Mouse (Mus musculus) left cerebral cortex, postnatal 14 days (tissue): Measurements from ENCODE around the gene Dnajc3. TPM values are rescaled to one million over a fixed set of nuclear protein-coding genes. Genes with fewer than 3 reads are reported as not detected.
"Not testable (repeated sequence)": the region's sequence is repeated elsewhere in the genome, so short reads cannot be mapped to it uniquely, and the experiment has no call there.

Experiments
- DNase-seq, 2 experiments: peaks; one replicate each; pipeline ENCODE4 v3.0.0; 2021 to 2022; ENCODE audit warnings: low spot score in 2 of 2, mixed read lengths in 1 of 2
- intact Hi-C: fragments of 180-260 bp; cut with DNase I; formaldehyde crosslinking; loops from one replicate; pipeline ENCODE4 v1.15.1; 2025
- total RNA-seq, 2 experiments: library from RNA; stranded (reverse); gene quantifications; 2 replicates each; pipeline ENCODE4 v1.2.3; 2021

The Dnajc3 gene
- total RNA-seq, 2 experiments from 2014 or later, result 31.9 to 35.4 TPM

DNA sequence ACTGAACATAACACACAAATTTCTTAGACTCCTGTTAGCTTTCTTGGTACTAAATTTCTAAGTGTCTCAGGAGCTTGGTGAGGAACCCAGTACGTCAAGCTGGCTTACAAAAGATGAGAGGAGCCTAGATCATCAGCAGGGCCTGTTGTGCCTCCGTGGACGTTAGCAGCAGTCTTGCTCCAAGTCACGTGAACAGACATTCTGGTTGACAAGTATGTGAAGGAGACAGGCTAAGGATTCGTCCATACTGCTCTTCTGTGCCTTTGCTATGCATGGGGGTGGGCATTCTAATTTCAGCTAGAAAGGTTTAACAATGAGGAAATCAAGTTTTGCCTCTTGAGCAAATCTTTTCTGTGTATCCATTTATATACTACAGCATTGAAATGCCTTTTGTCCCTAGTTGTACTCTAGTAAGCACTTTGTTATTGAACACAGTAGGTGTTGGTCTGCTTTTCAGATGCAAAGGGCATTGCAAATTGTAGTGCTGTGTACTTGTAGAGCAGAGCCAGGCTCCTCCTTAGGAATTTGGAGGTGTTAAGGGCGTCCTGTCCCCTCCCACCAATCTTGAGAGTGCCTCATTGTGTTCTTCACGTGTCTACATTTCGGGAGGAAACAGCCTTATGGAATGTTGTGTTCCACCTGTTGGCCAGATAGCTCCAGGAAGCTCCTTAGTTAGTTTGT, 39.5 kb downstream of the Dnajc3 start:
- intact Hi-C loops, result loop anchor here (5.0 kb wide), 1 partner anchor 65 kb away; no protein-coding TSS in a partner anchor
- no peak for DNase-seq

DNA sequence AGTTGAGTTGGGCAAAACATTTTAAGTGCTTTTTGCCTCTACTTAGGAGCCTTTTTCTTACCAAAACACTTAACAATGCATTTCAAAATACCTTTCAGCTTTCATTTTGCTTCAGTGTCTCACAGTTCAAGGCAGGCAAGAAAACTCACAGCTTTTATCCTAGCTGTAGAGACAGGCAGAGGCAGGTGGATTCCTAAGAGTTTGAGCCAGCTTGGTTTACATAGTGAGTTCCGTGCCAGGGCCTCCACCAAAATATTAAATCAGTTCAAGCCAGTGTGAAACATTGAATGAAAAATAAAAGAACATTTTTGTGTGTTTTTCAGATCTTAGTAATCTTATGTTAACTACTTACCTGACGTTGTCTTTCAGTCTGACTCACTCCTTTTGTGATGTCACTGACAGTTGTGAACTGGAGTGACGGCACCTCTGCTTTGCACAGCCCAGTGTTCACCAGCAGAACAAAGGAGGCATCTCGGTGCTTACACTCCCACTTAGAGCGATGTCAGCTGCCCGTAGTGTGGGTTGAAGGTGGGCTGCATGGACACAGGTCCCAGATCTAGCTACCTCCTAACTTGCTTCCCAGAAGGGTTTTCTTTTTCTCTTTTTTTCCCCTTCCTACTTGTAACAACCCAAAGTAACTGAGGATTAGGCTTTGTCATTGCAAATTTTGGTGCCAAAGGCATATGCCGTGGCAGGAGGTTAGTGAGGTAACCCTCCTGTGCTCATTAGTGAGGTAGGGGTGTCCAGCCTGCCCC, 42.0 kb downstream of the Dnajc3 start:
- no peak for DNase-seq
- intact Hi-C loops, result loop anchor here (5.0 kb wide), 1 partner anchor 67 kb away; no protein-coding TSS in a partner anchor

DNA sequence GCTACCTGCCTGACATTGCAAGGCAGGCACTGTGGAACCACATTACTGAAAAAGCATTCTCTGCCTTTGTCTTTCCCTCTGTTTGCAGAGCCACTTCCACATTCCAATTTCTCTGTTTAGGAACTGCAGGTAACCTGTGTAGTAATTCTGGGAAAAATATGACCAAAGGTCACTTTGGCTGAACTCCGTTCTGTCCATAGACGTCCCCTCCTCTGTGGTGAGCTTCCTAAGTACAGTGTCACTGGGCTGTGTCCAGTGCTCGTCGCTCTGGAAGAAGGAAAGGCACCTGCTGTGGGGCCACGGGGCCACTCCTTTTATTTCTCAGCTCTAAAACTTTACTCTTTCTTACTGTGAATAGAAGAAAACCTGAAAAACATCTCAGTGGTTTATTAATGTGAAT, 42.6 kb downstream of the Dnajc3 start:
- DNase-seq, result no peak
- intact Hi-C loops, result no loop called here

DNA sequence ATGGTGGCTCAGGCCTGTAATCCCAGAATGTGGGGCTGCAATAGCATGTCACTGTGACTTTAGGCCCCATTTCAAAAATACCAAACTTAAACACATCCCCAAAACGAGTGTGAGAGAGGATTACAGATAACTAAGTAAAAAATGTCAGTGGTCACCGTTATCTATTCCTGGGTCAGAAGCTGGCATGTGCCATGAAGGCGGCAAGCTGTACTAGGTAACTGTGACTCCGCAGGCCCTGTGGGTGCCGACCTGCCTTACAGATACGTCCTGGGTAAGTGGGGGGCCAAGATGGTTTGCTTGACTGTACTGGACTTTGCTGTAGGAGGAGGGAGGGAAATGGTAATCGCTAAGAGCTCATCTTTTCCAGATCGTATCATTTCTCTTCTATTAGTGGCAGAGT, 43.1 kb downstream of the Dnajc3 start:
- intact Hi-C loops, result no loop called here
- DNase-seq, result no peak

GRCm38 (mm10) chr14:118981711-118982428, 44.1 kb downstream of the Dnajc3 start:
- intact Hi-C loops, DNase-seq: not testable (repeated sequence)

GRCm38 (mm10) chr14:118982429-118983045, 44.8 kb downstream of the Dnajc3 start:
- DNase-seq, result peak in 1 of 2 experiments; percentile 55
- intact Hi-C loops, result not testable (repeated sequence)

GRCm38 (mm10) chr14:118983396-118983795, 45.6 kb downstream of the Dnajc3 start:
- no peak for DNase-seq
- intact Hi-C loops, result no loop called here

DNA sequence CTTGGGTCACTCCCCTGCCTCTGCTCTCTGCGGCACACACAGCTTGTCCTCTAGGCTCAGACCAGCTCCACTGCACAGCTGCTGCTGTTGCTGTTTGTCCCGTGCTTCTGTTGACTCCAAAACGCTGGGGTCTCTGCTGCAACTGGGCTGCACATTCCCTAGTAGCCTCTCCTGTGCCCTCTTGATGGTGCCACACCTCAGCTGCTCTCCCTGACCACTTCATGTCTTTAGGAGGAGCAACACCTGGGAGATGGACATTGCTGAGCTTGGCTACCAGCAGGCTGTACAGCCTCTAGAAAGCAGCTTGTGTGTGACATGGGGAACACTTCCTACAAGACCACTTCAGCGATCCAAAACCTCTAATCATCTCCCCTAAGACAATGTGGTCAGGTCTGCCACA, 46.4 kb downstream of the Dnajc3 start:
- intact Hi-C loops, result no loop called here
- DNase-seq, result no peak

- intact Hi-C loops, result no loop called here
- peak; percentile 73 to 77 for DNase-seq
Observed at GRCm38 (mm10) chr14:118986653-118987522, 49.1 kb downstream of the Dnajc3 start.

DNA sequence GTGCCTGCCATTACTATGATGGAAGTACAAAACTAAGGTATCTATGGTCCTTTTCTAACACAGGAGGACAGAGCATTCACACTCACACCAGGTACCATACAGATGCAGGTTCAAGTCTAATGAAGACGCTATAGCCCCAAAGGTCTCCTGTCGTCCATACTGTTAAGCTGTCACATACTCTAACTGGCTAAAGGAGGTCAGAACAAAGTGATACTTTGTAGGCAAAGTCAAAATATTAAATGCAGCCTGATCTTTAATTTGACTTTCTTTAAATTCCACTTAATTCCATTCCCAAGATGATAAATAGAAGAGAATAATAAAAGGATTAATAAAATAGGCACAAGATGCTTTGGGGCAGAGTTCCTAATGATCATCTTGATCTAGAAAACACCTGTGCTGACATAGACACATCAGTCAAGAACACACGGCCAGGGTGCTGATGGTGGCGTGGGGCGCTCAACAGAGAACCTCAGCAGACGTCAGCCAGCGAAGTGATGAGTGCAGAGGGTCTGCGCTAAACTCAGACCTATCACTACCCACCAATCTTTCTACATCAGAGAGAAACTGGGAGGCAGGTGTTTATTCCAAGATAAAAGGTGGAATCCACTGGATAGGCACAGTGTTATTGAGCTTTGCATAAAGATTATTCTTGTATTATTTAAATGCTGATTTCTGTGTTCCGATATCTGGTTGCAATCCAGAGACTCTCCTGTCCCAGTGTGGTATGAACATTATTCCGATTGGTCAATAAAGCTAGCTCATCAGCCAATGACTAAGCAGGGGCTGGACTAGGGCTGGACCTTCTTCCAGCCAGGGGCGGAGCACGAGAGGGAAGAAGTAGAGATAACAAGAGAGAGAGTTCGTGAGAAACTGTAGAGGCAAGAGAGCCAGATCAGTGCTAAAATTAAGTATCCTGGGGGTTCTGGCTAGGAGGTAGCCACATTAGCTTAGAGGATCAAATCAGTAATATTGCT, 50.0 kb downstream of the Dnajc3 start:
- no peak for DNase-seq
- intact Hi-C loops, result no loop called here

DNA sequence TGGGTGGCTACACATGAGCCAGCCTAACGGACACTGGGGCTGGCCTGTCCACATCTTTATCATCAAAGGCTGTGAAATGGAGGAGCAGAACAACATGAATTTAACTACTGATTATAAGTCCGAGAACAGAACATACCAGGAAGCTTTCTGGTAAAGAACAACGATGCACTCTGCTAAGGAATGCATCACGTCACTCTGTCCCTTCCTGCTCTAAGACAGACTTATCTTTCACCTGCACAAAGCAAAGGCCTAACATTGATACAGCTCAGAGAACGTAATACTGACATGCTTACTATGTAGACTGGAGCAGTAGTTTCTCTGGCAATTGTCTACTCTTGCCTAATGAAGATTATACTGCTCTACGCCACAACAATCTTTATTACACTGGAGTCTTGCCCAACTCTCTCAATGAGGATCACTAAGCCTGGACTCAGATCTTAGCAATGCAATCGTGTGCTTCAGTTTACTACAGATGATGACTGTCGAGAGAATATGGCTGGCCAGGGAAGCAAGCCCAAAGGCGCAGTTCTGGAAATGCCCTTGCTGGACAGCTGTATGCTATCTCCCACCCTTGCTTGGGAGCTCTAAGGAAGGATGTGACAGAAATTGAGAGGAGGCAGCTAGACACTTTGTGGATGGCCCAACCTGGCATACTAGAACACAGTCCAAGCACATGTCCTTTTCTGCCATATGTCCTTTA, 57.6 kb downstream of the Dnajc3 start:
- intact Hi-C loops, result no loop called here
- DNase-seq, result no peak

DNA sequence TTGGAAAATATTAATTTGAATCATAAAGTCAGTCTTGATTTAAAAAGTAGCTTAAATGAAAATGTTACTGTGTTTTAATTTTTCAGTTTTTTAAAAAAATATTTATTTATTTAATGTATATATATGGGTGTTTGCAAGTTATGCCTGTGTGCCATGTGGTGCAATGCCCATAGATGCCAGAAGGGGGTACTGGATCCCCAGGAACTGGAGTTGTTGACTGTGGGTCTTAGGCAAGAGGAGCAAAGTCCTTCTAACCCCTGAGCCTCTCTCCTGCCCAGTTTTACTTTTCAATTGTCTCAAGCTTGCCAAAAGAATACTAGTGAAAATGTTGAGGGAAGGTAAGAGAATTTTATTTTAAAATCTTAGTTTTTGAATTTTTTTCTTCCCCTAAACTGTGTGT, 65.5 kb downstream of the Dnajc3 start:
- intact Hi-C loops, result no loop called here
- no peak for DNase-seq

DNA sequence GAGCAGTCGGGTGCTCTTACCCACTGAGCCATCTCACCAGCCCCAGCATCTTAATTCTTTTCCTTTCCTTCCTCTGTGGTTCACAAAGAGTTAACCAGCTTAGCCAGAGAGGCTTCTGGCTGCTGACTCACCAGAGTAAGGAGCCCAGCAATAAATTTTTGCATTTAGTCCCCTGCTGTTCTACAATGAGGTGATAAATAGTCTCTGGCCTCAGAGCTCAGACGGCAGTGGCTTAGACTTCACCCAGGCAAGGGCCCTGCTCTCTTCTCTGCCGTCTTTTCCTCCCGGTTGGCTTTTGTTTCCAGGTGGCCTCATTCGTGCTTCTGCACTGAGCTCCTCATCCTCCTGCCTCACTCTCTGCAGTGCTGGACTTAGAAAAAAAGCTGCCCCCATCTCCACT, 68.1 kb downstream of the Dnajc3 start:
- intact Hi-C loops, result no loop called here
- no peak for DNase-seq

- peak in 1 of 2 experiments; percentile 44 for DNase-seq
- intact Hi-C loops, result no loop called here
Observed at GRCm38 (mm10) chr14:119006441-119007102, 68.8 kb downstream of the Dnajc3 start.

DNA sequence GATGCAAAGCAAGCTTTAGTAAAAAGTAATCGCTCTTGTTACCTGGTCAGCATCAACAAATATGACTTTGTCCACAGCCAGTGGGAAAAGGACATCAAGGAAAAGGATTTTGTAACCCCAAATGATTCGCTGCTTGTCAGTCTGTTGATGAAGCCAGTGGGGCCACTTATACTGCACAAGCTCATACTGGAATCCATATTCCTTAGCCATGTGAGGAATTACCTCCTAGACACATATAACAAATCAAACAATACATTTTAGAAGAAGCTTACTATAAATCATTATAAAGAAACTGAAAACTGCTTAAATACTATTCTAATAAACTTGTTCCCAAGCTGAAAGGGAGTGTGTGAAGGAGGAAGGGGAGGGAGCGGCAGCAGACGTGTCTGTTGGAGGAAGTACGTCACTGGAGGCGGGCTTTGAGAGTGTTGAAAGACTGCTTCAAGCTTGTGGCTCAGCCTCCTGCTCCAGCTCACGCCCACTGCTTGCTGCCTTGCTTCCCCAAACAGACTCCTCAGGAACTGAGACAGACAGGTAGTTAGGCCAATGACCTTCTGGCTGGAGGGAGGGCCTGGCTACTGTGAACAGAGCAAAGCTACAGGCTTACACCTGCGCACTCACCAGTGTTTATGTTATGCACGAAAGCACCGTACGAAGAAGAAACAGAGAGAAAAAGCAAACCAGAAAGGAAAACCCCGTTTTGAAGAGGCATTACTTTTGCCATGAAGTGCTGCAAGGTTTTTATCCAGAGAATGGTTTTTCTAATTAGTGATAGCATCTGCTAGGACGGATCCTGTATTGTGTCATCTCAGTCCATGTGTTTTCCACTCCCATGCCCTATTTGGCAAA, 69.6 kb downstream of the Dnajc3 start:
- intact Hi-C loops, result no loop called here

DNA sequence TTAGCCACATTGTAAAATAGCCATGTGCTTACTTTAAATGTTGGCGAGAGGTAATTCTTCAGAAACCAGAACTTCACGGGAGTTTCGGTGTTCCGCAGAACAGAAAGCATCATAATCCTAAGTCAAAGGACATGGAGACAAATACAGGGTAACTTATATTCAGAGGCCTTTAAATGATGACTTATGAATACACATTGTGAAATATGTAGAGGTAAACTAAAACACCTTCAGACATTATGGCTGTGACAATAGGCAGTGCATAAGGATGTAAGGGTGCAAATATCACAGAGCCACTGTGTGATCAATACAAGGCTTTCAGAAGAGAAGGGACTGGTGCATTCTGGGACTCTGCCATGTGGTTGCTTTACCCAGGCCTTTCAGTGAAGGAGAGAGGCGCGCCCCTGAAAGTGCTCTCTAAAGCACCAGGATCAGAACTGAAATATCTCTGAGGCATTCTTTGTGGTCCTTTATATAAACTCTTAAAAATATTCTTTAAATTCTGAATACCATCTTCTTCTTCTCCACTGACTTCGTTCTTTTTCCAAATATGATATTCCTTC, 70.3 kb downstream of the Dnajc3 start:
- intact Hi-C loops, result no loop called here

More for the DNA sequence above, 69.6 kb downstream of the Dnajc3 start:
- DNase-seq, result peak; percentile 97 to 99

More for the DNA sequence above, 70.3 kb downstream of the Dnajc3 start:
- DNase-seq, result no peak
